Mouse (Mus musculus) layer of hippocampus, postnatal 14 days (tissue): Measurements from ENCODE around the gene Rpl5. TPM values are rescaled to one million over a fixed set of nuclear protein-coding genes. Genes with fewer than 3 reads are reported as not detected.

Experiments used
- DNase-seq, 2 experiments: peaks; one replicate each; pipeline ENCODE4 v3.0.0; 2021 to 2022; ENCODE audit warnings: low spot score in 2 of 2, mixed read lengths in 1 of 2
- total RNA-seq, 2 experiments: library from RNA; stranded (reverse); gene quantifications; 2 replicates each; pipeline ENCODE4 v1.2.3; 2021

Rpl5 gene
- total RNA-seq, 2 experiments from 2014 or later: 97.2 to 112 TPM

DNA sequence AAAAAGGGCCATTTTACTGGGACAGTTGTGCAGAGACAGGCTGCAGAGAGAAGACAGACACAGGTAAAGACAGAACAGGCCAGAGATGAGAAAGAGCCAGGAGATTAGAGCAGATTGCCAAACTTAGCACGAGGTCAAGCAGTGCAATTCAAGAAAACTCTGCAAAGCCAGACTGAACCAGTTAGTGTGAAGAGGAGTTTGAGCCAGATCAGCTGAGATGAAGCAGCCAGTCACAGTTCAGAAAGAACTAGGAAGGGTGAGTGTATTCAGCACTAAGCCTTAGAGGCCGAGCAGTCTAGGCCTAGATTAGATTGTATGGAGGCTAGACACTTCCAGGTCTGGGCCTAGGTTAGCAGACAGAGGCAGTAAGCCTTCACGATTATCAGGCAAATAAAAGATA is 39.4 kb downstream of the Rpl5 start:
- DNase-seq: no peak

DNA sequence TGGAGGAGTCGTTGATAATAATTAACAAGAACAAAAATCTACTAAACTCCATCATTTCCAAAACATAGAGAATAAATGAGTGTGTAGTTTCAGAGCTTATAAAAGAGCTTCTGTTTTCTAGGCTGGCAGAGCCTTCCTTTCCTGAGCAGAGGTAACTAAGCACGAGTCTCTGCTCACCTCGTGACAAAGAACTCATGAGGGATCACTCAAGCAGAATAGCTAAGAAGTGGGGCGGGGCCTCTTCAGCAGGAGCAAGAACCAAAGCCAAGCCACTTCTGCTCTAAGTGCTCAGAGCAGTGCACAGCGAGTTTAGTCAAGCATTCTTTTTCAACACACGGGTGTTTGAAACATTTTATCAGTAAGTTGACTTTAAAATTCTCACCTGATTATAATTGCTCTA is 40.9 kb downstream of the Rpl5 start:
- DNase-seq: no peak

DNA sequence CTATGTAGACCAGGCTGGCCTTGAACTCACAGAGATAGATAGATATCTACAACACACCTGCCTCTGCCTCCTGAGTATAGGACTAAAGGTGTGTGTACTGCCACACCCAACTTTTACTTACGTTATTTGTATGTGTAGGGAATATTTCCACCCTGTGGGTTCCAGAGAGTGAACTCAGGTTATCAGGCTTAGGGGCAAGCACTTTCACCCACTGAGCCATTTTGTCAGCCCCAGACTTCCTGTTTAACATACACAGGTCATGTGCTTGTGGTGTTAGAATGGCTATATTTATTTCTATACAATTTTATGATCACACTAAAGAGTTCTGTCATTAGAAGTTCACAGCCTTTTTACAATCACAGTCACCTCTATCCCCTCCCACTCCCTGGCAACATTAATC is 42.6 kb downstream of the Rpl5 start:
- DNase-seq: no peak

DNA sequence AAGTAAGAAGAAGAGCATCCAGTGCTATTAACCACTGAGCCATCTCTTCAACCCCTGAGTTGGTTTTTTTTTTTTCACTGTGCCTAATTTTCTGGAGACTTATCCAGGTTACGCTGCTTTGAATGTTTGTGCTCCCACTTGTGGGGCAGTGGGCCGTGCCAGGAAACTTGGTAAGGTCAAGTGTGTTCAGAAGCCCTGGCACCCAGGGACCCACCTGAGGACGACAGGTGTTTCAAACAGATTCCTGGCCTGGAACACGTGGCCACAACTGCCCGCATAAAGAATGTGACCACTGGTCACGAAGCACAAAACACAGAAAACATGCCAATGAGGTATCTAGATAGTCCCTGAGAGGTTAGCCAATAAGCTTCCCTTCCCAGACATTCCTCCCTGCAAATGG is 43.2 kb downstream of the Rpl5 start:
- DNase-seq: no peak

DNA sequence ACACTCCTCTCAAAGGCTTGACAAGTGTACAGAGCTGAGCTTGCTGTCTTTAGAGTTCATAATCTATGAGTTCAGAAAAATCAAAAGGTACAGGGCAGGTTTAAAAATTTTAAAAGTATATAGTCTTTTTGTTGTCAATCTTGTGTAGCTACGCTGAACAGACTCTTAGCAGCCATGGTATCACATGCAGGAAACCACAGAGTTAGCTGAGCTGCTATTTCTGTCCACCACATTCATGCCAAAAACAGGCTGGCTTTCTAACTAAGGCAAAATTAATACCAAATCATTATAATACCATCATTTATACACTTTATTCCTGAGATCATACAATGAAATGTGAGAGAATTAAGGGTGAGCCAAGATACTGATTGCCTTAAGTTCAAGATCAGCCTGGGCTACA is 46.2 kb downstream of the Rpl5 start:
- no peak for DNase-seq

DNA sequence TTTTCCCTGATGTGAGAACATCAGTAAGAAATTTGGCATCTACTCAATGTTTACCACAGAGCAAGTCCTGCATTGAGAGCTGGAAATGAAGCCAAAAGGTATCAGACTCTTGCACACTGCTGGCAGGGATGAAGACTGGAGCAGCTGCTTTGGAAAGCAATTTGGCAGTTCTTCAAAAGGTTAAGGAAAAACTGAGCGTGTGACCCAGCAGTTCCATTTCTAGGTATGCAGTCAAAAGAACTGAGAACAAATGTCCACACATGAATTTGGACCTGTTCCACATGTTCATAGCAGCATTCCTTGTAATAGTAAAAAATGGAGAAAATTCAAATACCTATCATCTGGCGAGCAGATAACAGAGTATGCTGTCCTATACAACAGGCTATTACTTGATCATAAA is 47.2 kb downstream of the Rpl5 start:
- DNase-seq: no peak

DNA sequence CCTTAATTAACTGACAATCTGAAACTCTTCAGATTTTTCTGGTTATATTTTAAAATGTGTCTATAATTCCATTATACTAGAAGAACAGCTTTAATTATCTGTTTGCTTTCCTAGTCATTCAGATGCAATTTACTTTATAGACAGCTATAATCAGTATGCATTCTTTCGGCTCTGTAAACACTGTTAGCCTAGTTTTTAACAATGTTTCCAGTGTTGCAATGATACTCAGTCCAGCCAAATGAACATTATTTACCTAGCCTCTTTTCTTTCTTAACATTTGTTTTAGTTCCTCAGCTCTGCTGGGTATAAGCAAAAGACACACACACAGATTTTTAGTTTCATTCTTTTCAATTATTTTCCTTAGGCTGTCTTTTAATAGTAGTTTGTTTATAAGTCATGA is 48.6 kb downstream of the Rpl5 start:
- DNase-seq: no peak

DNA sequence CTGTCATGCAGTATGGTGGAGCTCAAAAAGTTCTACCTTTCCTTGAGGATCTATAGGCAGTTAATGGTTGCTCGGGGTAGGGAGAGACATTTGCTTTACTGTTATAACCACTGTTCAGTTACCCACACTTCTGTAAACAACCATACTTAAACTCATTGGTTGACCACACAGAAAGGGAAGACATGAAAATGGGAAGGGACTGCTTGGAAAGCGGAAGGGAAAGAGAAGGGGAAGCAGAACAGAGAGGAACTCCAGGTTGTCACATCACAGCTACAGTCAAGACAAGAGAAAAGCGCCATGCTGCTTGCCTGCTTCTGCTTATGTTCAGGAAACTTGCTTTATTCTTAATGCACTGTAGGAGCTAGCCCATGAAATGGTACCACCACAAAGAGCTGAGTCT is 49.3 kb downstream of the Rpl5 start:
- DNase-seq: no peak

DNA sequence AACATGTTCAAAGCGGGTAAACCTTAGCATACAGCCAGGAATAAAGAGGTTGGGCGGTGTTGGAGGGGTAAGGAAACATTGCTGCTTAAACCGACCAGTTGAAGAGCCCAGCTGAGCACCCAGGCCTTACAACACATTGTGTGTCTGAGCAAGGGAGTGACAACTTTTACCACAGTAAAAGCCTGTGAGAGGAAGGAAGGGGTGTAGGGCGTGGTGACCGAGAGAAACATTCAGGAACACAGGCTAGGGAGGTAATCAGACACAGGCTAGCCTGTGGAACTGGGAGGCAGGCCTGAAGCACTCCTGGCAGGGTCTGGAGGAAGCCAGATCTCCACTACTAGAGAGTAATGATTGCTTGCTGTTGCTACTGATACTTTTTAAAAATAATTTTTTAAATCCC is 50.3 kb downstream of the Rpl5 start:
- DNase-seq: no peak

Other genes with a start within 250 kb of the Rpl5 start
- gene Gfi1, start 174.5 kb upstream of the Rpl5 start, total RNA-seq: not detected
- gene Ube2d2b, start 70.4 kb upstream of the Rpl5 start, total RNA-seq: not detected
- gene Evi5, start 25.4 kb upstream of the Rpl5 start, total RNA-seq: 10 to 100 TPM; 66.6 to 68.9 TPM
- 10 to 100 TPM; 33.2 to 44.4 TPM for gene Fam69a, start 86.6 kb downstream of the Rpl5 start, total RNA-seq
- gene Mtf2, start 165.2 kb downstream of the Rpl5 start, total RNA-seq: 10 to 100 TPM; 44.8 to 45.4 TPM
- gene Tmed5, start 232.1 kb downstream of the Rpl5 start, total RNA-seq: 10 to 100 TPM; 22.6 to 25.2 TPM
- 1 to 10 TPM; 1.4 to 1.9 TPM for gene Ccdc18, start 232.4 kb downstream of the Rpl5 start, total RNA-seq